Mouse (Mus musculus): ENCODE measurements at regions not wholly inside any gene's neighbourhood (a gene's known extent, or its start where the extent isn't known, plus 50 kb on each side); places are given as distances from the start of the nearest gene placed in this dataset.

DNA sequence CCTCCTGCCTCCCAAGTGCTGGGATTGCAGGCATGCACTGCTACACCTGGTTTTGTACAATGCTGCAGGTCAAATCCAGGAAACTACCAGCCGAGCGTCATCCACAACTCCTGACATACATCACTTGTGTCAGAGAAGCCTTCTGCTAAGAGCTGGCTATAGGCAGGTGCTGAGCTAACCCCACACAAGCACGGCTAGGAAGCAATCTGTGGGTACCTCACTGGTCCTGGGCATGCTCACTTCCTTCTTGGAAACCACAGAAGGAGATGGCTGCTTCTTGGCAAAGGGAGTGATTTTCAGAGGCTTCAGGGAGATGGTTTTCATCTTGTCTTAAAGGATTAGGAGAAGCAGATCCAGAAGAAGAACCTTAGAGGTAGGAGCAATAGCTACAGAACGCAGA, 111.3 kb downstream of the Zfp706 start:
- TF ChIP-seq CTCF (IDR thresholded peaks at IDR 0.05; ENCODE audit: low read depth, low read length) (no peak), POLR2AphosphoS5 (IDR thresholded peaks at IDR 0.05; ENCODE audit: insufficient replicate concordance, low read depth, low read length) (no peak), TAL1 (conservative IDR thresholded peaks at IDR 0.05; ENCODE audit: low read depth, low read length) (no peak)
